Mouse (Mus musculus): ENCODE data around the gene Tcirg1. TPM values are rescaled to one million over a fixed set of nuclear protein-coding genes. Genes with fewer than 3 reads are reported as not detected.

The Tcirg1 gene
- 55.2 and 75.8 TPM in 2 replicates for total RNA-seq (2012; rRNA removed)

DNA sequence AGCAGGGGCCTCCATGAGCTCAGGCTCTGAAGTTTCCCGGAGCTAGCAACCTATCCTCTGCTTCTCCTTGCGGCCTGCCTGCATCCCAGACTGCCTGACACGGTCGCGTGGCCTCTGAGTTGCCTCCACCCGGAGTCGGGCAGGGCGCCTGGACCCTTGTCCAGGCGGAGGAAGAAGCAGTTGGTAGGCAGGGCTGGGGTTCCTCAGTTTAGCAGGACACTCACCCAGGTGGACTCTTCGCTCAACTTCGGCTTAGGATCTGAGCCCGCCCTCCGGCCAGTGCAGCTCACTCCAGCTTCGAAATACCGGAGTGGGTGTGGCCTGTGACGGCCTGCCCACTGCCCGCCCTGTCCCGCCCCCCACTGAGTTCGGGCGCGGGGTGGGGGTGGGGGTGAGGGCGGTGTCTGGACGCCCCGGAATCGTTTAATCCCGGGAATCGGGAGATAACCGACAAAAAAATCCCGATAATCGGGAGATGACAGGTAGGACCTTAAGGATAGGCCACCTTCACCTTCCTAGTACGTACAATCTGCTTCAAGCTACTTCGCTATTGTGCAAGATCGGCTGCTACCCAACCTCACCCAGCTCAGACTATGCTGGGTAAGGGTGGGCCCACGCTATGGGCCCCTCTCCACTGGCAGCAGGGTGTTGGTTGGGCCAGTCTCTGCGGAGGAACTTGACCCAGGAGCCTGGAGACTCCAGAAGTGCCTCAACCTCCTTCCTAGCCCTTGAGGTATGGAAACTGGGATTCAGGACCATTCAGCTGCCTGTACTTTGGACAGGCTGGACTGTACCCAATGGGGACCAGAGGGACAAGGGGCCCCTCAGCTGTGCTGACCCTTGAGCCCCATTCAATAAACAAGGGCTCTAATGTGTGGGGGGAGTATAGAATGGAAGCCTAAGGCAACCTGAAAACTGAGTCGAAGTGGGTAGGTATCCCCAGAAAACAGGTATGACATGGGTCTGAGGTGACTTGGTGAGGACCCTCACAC is at the start of gene Tcirg1:
TSS of gene Tcirg1 (minus strand) at position 339 of the 992 bp plus-strand sequence.
- no peak for DNase-seq (ENCODE audit: low read depth, low spot score)
- Histone ChIP-seq H3K36me3 (ENCODE audit: control insufficient read depth, insufficient read depth, low read length, poor library complexity, severe bottlenecking) (peaks cover 18% of the 10 kb centered on the region), H3K9ac (ENCODE audit: insufficient read depth, low read depth, low read length, poor library complexity, severe bottlenecking) (peak within 1 kb of the TSS; percentile 61), H3K4me1 (ENCODE audit: control insufficient read depth in 2 of 2, insufficient read depth in 2 of 2, low read length in 2 of 2, poor library complexity in 1 of 2) (peaks cover 3 to 35% of the 10 kb centered on the region in 2 experiments; a peak in 3 of 4 replicates), H3K4me3 (ENCODE audit: insufficient read depth in 1 of 2, low read depth in 1 of 2, low read length in 2 of 2, poor library complexity in 1 of 2, severe bottlenecking in 1 of 2) (peak within 1 kb of the TSS; percentile 69 to 77), H3K27ac (ENCODE audit: insufficient read depth, low read depth, low read length, poor library complexity, severe bottlenecking) (no peak within 1 kb of the TSS), H3K9me3 (ENCODE audit: control insufficient read depth, insufficient read depth, low read depth, low read length) (no peaks in the 10 kb centered on the region)
- TF ChIP-seq ZC3H11A (IDR thresholded peaks at IDR 0.05; ENCODE audit: borderline replicate concordance, low read depth, low read length): no peak
- TF ChIP-seq CHD2 (IDR thresholded peaks at IDR 0.05; ENCODE audit: low read depth, low read length): no peak
- no peak for TF ChIP-seq ZNF384 (IDR thresholded peaks at IDR 0.05; ENCODE audit: low read depth, low read length)
- TF ChIP-seq HCFC1 (IDR thresholded peaks at IDR 0.05; ENCODE audit: borderline replicate concordance, insufficient read depth, low read length): no peak
- TF ChIP-seq MAFK (IDR thresholded peaks at IDR 0.05; ENCODE audit: insufficient read depth, low read depth, low read length): no peak
- in situ Hi-C loops (cut with MboI; ENCODE audit: low sequenced_read_pairs in 2 of 2, unreplicated experiment in 2 of 2): no loop called here

DNA sequence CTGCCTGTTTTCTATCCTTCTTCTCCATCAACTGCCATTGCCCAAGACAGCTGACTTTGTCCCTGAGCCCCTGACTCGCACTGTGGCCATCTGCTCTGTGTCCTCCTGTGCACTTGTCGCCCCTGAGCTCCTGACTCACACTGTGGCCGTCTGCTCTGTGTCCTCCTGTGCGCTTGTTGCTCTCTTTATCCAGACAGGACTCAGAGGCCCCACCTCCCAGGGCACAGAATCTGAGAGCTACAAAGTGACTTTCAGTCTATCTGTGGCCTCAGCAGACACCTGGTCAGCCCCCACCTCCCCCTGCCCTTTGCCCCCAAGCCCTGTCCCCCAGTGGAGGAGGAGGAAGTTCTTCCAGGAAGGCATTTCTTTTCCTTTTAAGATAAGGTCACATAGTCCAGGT is 48.9 kb upstream of the Tcirg1 start:
- DNase-seq (ENCODE audit: low read depth, low spot score): no peak
- no peak overlapping the region for H3K27ac ChIP-seq (ENCODE audit: insufficient read depth, low read depth, low read length, poor library complexity, severe bottlenecking)
- in situ Hi-C loops (cut with MboI; ENCODE audit: low sequenced_read_pairs in 2 of 2, unreplicated experiment in 2 of 2): no loop called here
- no peaks in the 10 kb centered on the region for H3K4me1 ChIP-seq (ENCODE audit: control insufficient read depth in 2 of 2, insufficient read depth in 2 of 2, low read length in 2 of 2, poor library complexity in 1 of 2)
- H3K36me3 ChIP-seq (ENCODE audit: control insufficient read depth, insufficient read depth, low read length, poor library complexity, severe bottlenecking): no peaks in the 10 kb centered on the region
- H3K9me3 ChIP-seq (ENCODE audit: control insufficient read depth, insufficient read depth, low read depth, low read length): no peaks in the 10 kb centered on the region
- H3K9ac ChIP-seq (ENCODE audit: insufficient read depth, low read depth, low read length, poor library complexity, severe bottlenecking): no peak overlapping the region
- H3K4me3 ChIP-seq (ENCODE audit: insufficient read depth in 1 of 2, low read depth in 1 of 2, low read length in 2 of 2, poor library complexity in 1 of 2, severe bottlenecking in 1 of 2): no peak overlapping the region
- TF ChIP-seq ZC3H11A (IDR thresholded peaks at IDR 0.05; ENCODE audit: borderline replicate concordance, low read depth, low read length) (no peak), CHD2 (IDR thresholded peaks at IDR 0.05; ENCODE audit: low read depth, low read length) (no peak), MAFK (IDR thresholded peaks at IDR 0.05; ENCODE audit: insufficient read depth, low read depth, low read length) (no peak), HCFC1 (IDR thresholded peaks at IDR 0.05; ENCODE audit: borderline replicate concordance, insufficient read depth, low read length) (no peak), ZNF384 (IDR thresholded peaks at IDR 0.05; ENCODE audit: low read depth, low read length) (no peak)

DNA sequence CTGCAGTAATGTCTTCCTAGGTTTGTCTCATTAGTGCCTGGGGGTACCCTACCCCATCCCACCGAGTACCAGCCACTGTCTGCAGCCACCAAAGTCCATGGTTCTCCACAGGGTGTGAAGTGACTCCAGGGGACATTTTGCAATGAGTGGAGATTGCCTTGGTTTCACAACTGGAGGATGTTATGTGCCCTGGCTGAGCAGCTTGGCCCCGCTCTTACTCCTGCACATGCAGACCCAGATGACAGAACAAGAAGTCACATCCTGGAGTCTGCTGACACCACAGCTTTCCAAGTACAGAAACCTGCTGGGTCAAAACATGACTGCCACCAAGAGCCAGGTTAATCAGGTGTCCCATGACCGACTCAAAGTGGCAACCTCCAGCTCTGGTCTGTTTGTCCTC is 48.1 kb upstream of the Tcirg1 start:
- in situ Hi-C loops (cut with MboI; ENCODE audit: low sequenced_read_pairs in 2 of 2, unreplicated experiment in 2 of 2): no loop called here
- no peaks in the 10 kb centered on the region for H3K9me3 ChIP-seq (ENCODE audit: control insufficient read depth, insufficient read depth, low read depth, low read length)
- TF ChIP-seq HCFC1 (IDR thresholded peaks at IDR 0.05; ENCODE audit: borderline replicate concordance, insufficient read depth, low read length) (no peak), CHD2 (IDR thresholded peaks at IDR 0.05; ENCODE audit: low read depth, low read length) (no peak)
- no peak overlapping the region for H3K4me3 ChIP-seq (ENCODE audit: insufficient read depth in 1 of 2, low read depth in 1 of 2, low read length in 2 of 2, poor library complexity in 1 of 2, severe bottlenecking in 1 of 2)
- H3K27ac ChIP-seq (ENCODE audit: insufficient read depth, low read depth, low read length, poor library complexity, severe bottlenecking): no peak overlapping the region
- no peak for DNase-seq (ENCODE audit: low read depth, low spot score)
- H3K9ac ChIP-seq (ENCODE audit: insufficient read depth, low read depth, low read length, poor library complexity, severe bottlenecking): no peak overlapping the region
- no peaks in the 10 kb centered on the region for H3K4me1 ChIP-seq (ENCODE audit: control insufficient read depth in 2 of 2, insufficient read depth in 2 of 2, low read length in 2 of 2, poor library complexity in 1 of 2)
- H3K36me3 ChIP-seq (ENCODE audit: control insufficient read depth, insufficient read depth, low read length, poor library complexity, severe bottlenecking): no peaks in the 10 kb centered on the region

DNA sequence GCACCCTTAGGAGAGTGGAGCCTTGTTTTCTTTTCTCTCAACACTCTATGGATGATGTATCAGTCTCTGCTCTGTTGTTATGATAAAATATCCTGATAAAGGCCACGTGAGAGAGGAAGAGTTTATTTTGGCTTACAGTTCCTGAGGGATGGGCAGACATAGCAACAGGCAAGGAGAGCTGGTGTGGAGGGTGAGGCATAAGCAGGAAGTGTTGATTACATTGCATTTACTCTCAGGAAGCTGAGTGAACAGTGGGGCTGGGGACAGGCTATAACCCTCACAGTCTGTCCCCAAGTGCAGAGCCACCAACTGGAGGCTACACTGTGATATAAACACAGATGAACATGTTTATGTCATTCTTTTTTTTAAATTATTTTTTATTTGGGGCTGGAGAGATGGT is 45.2 kb upstream of the Tcirg1 start:
- DNase-seq (ENCODE audit: low read depth, low spot score): no peak
- Histone ChIP-seq H3K27ac (ENCODE audit: insufficient read depth, low read depth, low read length, poor library complexity, severe bottlenecking) (no peak overlapping the region), H3K4me3 (ENCODE audit: insufficient read depth in 1 of 2, low read depth in 1 of 2, low read length in 2 of 2, poor library complexity in 1 of 2, severe bottlenecking in 1 of 2) (no peak overlapping the region), H3K9me3 (ENCODE audit: control insufficient read depth, insufficient read depth, low read depth, low read length) (no peaks in the 10 kb centered on the region), H3K36me3 (ENCODE audit: control insufficient read depth, insufficient read depth, low read length, poor library complexity, severe bottlenecking) (no peaks in the 10 kb centered on the region), H3K4me1 (ENCODE audit: control insufficient read depth in 2 of 2, insufficient read depth in 2 of 2, low read length in 2 of 2, poor library complexity in 1 of 2) (no peaks in the 10 kb centered on the region), H3K9ac (ENCODE audit: insufficient read depth, low read depth, low read length, poor library complexity, severe bottlenecking) (no peak overlapping the region)
- TF ChIP-seq MAFK (IDR thresholded peaks at IDR 0.05; ENCODE audit: insufficient read depth, low read depth, low read length) (no peak), CHD2 (IDR thresholded peaks at IDR 0.05; ENCODE audit: low read depth, low read length) (no peak), HCFC1 (IDR thresholded peaks at IDR 0.05; ENCODE audit: borderline replicate concordance, insufficient read depth, low read length) (no peak), ZNF384 (IDR thresholded peaks at IDR 0.05; ENCODE audit: low read depth, low read length) (no peak), ZC3H11A (IDR thresholded peaks at IDR 0.05; ENCODE audit: borderline replicate concordance, low read depth, low read length) (no peak)
- in situ Hi-C loops (cut with MboI; ENCODE audit: low sequenced_read_pairs in 2 of 2, unreplicated experiment in 2 of 2): no loop called here
